Mouse (Mus musculus): ENCODE measurements around the gene Acss2. TPM values are rescaled to one million over a fixed set of nuclear protein-coding genes. Genes with fewer than 3 reads are reported as not detected.

Acss2 gene
- polyA plus RNA-seq, 1 experiment from 2014 or later, result 16.8 TPM

GRCm38 (mm10) chr2:155624730-155625129 is 107.0 kb downstream of the Acss2 start:
- no peak overlapping the region for H3K4me3 ChIP-seq (ENCODE audit: low read depth, low read length)
- WGBS, result 35% methylated on average over 10 of the region's 10 CpGs
- no peaks in the 10 kb centered on the region for H3K9me3 ChIP-seq (ENCODE audit: control insufficient read depth, low read length)
- no peak overlapping the region for H3K4me2 ChIP-seq (ENCODE audit: low read length)
- no peak overlapping the region for H3K9ac ChIP-seq (ENCODE audit: low read length)
- H3K36me3 ChIP-seq (ENCODE audit: control insufficient read depth, insufficient read depth, low read length), result no peaks in the 10 kb centered on the region
- no peak for ATAC-seq (replicated peaks; ENCODE audit: low FRiP score, low TSS enrichment, low read depth)
- H3K4me1 ChIP-seq (replicated peaks; ENCODE audit: control insufficient read depth, insufficient read depth, low read length), result peaks cover 5% of the 10 kb centered on the region
- DNase-seq (ENCODE audit: low spot score), result no peak
- H3K27ac ChIP-seq (ENCODE audit: low read depth), result no peak overlapping the region
- peaks cover 14% of the 10 kb centered on the region for H3K27me3 ChIP-seq (replicated peaks; ENCODE audit: control insufficient read depth, insufficient read depth, low read length)

- 47% methylated on average over 15 of the region's 15 CpGs for WGBS
- no peaks in the 10 kb centered on the region for H3K36me3 ChIP-seq (ENCODE audit: control insufficient read depth, insufficient read depth, low read length)
- peaks cover 5% of the 10 kb centered on the region for H3K4me1 ChIP-seq (replicated peaks; ENCODE audit: control insufficient read depth, insufficient read depth, low read length)
- peaks cover 29% of the 10 kb centered on the region for H3K27me3 ChIP-seq (replicated peaks; ENCODE audit: control insufficient read depth, insufficient read depth, low read length)
- no peak for ATAC-seq (replicated peaks; ENCODE audit: low FRiP score, low TSS enrichment, low read depth)
- H3K9me3 ChIP-seq (ENCODE audit: control insufficient read depth, low read length), result no peaks in the 10 kb centered on the region
- H3K27ac ChIP-seq (ENCODE audit: low read depth), result no peak overlapping the region
- no peak overlapping the region for H3K4me2 ChIP-seq (ENCODE audit: low read length)
- H3K4me3 ChIP-seq (ENCODE audit: low read depth, low read length), result no peak overlapping the region
- DNase-seq (ENCODE audit: low spot score), result no peak
- H3K9ac ChIP-seq (ENCODE audit: low read length), result no peak overlapping the region
These were observed 108.5 kb downstream of the Acss2 start for GRCm38 (mm10) chr2:155626277-155626676.

- no peak overlapping the region for H3K27ac ChIP-seq (ENCODE audit: low read depth)
- DNase-seq (ENCODE audit: low spot score) (peak; percentile 87), ATAC-seq (replicated peaks; ENCODE audit: low FRiP score, low TSS enrichment, low read depth) (no peak)
- no peak overlapping the region for H3K4me3 ChIP-seq (ENCODE audit: low read depth, low read length)
- no peak overlapping the region for H3K4me2 ChIP-seq (ENCODE audit: low read length)
- H3K4me1 ChIP-seq (replicated peaks; ENCODE audit: control insufficient read depth, insufficient read depth, low read length), result peaks cover 5% of the 10 kb centered on the region
- 0 out of 2 replicates have a peak, but pooled peaks cover 1% of the 10 kb centered on the region for H3K36me3 ChIP-seq (ENCODE audit: control insufficient read depth, insufficient read depth, low read length)
- H3K9ac ChIP-seq (ENCODE audit: low read length), result no peak overlapping the region
- H3K9me3 ChIP-seq (ENCODE audit: control insufficient read depth, low read length), result no peaks in the 10 kb centered on the region
- 57% methylated on average over 21 of the region's 21 CpGs for WGBS
- H3K27me3 ChIP-seq (replicated peaks; ENCODE audit: control insufficient read depth, insufficient read depth, low read length), result peaks cover 38% of the 10 kb centered on the region
These were observed 109.4 kb downstream of the Acss2 start for GRCm38 (mm10) chr2:155627030-155627738.

- no peaks in the 10 kb centered on the region for H3K9me3 ChIP-seq (ENCODE audit: control insufficient read depth, low read length)
These were observed 110.4 kb downstream of the Acss2 start for GRCm38 (mm10) chr2:155628112-155628511.

GRCm38 (mm10) chr2:155628519-155628918 is 110.8 kb downstream of the Acss2 start:
- WGBS, result 85% methylated on average over 13 of the region's 13 CpGs
- Histone ChIP-seq H3K27ac (ENCODE audit: low read depth) (no peak overlapping the region), H3K4me3 (ENCODE audit: low read depth, low read length) (no peak overlapping the region), H3K4me1 (replicated peaks; ENCODE audit: control insufficient read depth, insufficient read depth, low read length) (peaks cover 5% of the 10 kb centered on the region), H3K9me3 (ENCODE audit: control insufficient read depth, low read length) (no peaks in the 10 kb centered on the region), H3K27me3 (replicated peaks; ENCODE audit: control insufficient read depth, insufficient read depth, low read length) (peaks cover 48% of the 10 kb centered on the region), H3K36me3 (ENCODE audit: control insufficient read depth, insufficient read depth, low read length) (peaks cover 11% of the 10 kb centered on the region), H3K9ac (ENCODE audit: low read length) (no peak overlapping the region), H3K4me2 (ENCODE audit: low read length) (no peak overlapping the region)
- DNase-seq (ENCODE audit: low spot score), result no peak
- no peak for ATAC-seq (replicated peaks; ENCODE audit: low FRiP score, low TSS enrichment, low read depth)

More at GRCm38 (mm10) chr2:155628112-155628511, 110.4 kb downstream of the Acss2 start:
- H3K4me3 ChIP-seq (ENCODE audit: low read depth, low read length), result no peak overlapping the region
- DNase-seq (ENCODE audit: low spot score) (no peak), ATAC-seq (replicated peaks; ENCODE audit: low FRiP score, low TSS enrichment, low read depth) (no peak)
- no peak overlapping the region for H3K27ac ChIP-seq (ENCODE audit: low read depth)
- peaks cover 7% of the 10 kb centered on the region; the same call in 1 of the 2 replicates for H3K36me3 ChIP-seq (ENCODE audit: control insufficient read depth, insufficient read depth, low read length)
- H3K4me1 ChIP-seq (replicated peaks; ENCODE audit: control insufficient read depth, insufficient read depth, low read length), result peaks cover 5% of the 10 kb centered on the region
- no peak overlapping the region for H3K9ac ChIP-seq (ENCODE audit: low read length)
- peaks cover 46% of the 10 kb centered on the region for H3K27me3 ChIP-seq (replicated peaks; ENCODE audit: control insufficient read depth, insufficient read depth, low read length)
- H3K4me2 ChIP-seq (ENCODE audit: low read length), result no peak overlapping the region
- WGBS, result 93% methylated on average over 9 of the region's 9 CpGs

- peak; percentile 57 for ATAC-seq (replicated peaks; ENCODE audit: low FRiP score, low TSS enrichment, low read depth)
- 5% methylated on average over 33 of the region's 35 CpGs for WGBS
These were observed 111.5 kb downstream of the Acss2 start for GRCm38 (mm10) chr2:155629231-155629661.

GRCm38 (mm10) chr2:155630153-155630552 is 112.4 kb downstream of the Acss2 start:
- 49% methylated on average over 20 of the region's 20 CpGs for WGBS
- H3K27me3 ChIP-seq (replicated peaks; ENCODE audit: control insufficient read depth, insufficient read depth, low read length), result peaks cover 48% of the 10 kb centered on the region
- H3K9me3 ChIP-seq (ENCODE audit: control insufficient read depth, low read length), result no peaks in the 10 kb centered on the region
- H3K27ac ChIP-seq (ENCODE audit: low read depth), result no peak overlapping the region
- H3K4me2 ChIP-seq (ENCODE audit: low read length), result no peak overlapping the region
- H3K36me3 ChIP-seq (ENCODE audit: control insufficient read depth, insufficient read depth, low read length), result peaks cover 28% of the 10 kb centered on the region
- H3K9ac ChIP-seq (ENCODE audit: low read length), result no peak overlapping the region
- ATAC-seq (replicated peaks; ENCODE audit: low FRiP score, low TSS enrichment, low read depth) (no peak), DNase-seq (ENCODE audit: low spot score) (peak; percentile 61)
- peaks cover 5% of the 10 kb centered on the region for H3K4me1 ChIP-seq (replicated peaks; ENCODE audit: control insufficient read depth, insufficient read depth, low read length)
- H3K4me3 ChIP-seq (ENCODE audit: low read depth, low read length), result no peak overlapping the region

More at GRCm38 (mm10) chr2:155629231-155629661, 111.5 kb downstream of the Acss2 start:
- Histone ChIP-seq H3K27me3 (replicated peaks; ENCODE audit: control insufficient read depth, insufficient read depth, low read length) (peaks cover 48% of the 10 kb centered on the region), H3K4me2 (ENCODE audit: low read length) (peak overlapping the region; percentile 66), H3K4me3 (ENCODE audit: low read depth, low read length) (peak overlapping the region; percentile 29), H3K9me3 (ENCODE audit: control insufficient read depth, low read length) (no peaks in the 10 kb centered on the region), H3K36me3 (ENCODE audit: control insufficient read depth, insufficient read depth, low read length) (peaks cover 19% of the 10 kb centered on the region), H3K4me1 (replicated peaks; ENCODE audit: control insufficient read depth, insufficient read depth, low read length) (peaks cover 5% of the 10 kb centered on the region), H3K9ac (ENCODE audit: low read length) (peak overlapping the region; percentile 41), H3K27ac (ENCODE audit: low read depth) (no peak overlapping the region)
- peak; percentile 79 for DNase-seq (ENCODE audit: low spot score)

- Histone ChIP-seq H3K9me3 (ENCODE audit: control insufficient read depth, low read length) (no peaks in the 10 kb centered on the region), H3K4me3 (ENCODE audit: low read depth, low read length) (no peak overlapping the region), H3K9ac (ENCODE audit: low read length) (no peak overlapping the region), H3K27ac (ENCODE audit: low read depth) (no peak overlapping the region), H3K36me3 (ENCODE audit: control insufficient read depth, insufficient read depth, low read length) (peaks cover 34% of the 10 kb centered on the region), H3K4me1 (replicated peaks; ENCODE audit: control insufficient read depth, insufficient read depth, low read length) (peaks cover 5% of the 10 kb centered on the region), H3K27me3 (replicated peaks; ENCODE audit: control insufficient read depth, insufficient read depth, low read length) (peaks cover 48% of the 10 kb centered on the region), H3K4me2 (ENCODE audit: low read length) (no peak overlapping the region)
- 40% methylated on average over 43 of the region's 43 CpGs for WGBS
- DNase-seq (ENCODE audit: low spot score), result peak; percentile 60
- ATAC-seq (replicated peaks; ENCODE audit: low FRiP score, low TSS enrichment, low read depth), result no peak
These were observed 113.1 kb downstream of the Acss2 start for GRCm38 (mm10) chr2:155630590-155631416.

All from intestine, embryonic 14.5 days (tissue).